Mouse (Mus musculus) small intestine, adult 2 months (tissue): ENCODE data around the gene Mepe.

Experiments
- CTCF ChIP-seq: fragments of 200-500 bp; IDR thresholded peaks from 2 replicates; pipeline ENCODE4 v1.5.1; 2012; ENCODE audit warnings: low read depth, mild to moderate bottlenecking, control low read depth, inconsistent platforms, low read length, moderate library complexity, mixed read lengths; ENCODE audit not compliant: insufficient replicate concordance, insufficient read length; ENCODE audit errors: extremely low read depth
- POLR2A ChIP-seq: fragments of 200-500 bp; IDR thresholded peaks from 2 replicates; pipeline ENCODE4 v1.6.1; 2012; ENCODE audit warnings: low read depth, mild to moderate bottlenecking, control low read depth, inconsistent platforms, low read length, moderate library complexity

DNA sequence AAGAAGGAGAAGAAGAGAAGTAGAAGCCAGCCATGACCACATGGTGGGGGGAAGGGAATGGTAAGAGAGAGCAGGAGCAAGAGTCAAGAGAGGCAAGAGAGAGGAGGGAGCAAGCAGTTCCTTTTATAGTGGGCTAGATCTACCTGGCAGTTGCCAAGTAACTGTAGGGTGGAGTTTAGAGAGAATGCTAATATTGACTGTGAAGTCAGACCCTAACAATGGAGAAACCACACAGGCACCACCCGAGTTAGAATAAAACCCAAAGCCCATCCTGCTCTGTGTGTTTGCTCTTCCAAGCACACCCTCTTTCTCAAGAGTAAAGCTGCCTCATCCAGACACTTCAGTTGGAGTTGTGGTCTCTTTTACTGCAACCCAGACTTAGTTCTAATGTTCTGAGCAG, 11.1 kb upstream of the Mepe start:
- TF ChIP-seq CTCF (no peak), POLR2A (no peak)
